Mouse (Mus musculus) central nervous system, embryonic 18 days (tissue): ENCODE results near the gene Ltb4r2. TPM values are rescaled to one million over a fixed set of nuclear protein-coding genes. Genes with fewer than 3 reads are reported as not detected.

Experiments used
- polyA plus RNA-seq: library from polyadenylated mRNA; depleted of rRNA; stranded (reverse); fragments of >200 nt; gene quantifications from 2 replicates; pipeline ENCODE4 v1.2.3, GENCODE M21; 2012; rRNA removed

Ltb4r2 gene
- 0.35 and 0.48 TPM in 2 replicates for polyA plus RNA-seq

GRCm38 (mm10) chr14:55761163-55761562 is at the start of gene Ltb4r2:
Gene Ltb4r2, plus strand, starts transcription at chr14:55761428.

DNA sequence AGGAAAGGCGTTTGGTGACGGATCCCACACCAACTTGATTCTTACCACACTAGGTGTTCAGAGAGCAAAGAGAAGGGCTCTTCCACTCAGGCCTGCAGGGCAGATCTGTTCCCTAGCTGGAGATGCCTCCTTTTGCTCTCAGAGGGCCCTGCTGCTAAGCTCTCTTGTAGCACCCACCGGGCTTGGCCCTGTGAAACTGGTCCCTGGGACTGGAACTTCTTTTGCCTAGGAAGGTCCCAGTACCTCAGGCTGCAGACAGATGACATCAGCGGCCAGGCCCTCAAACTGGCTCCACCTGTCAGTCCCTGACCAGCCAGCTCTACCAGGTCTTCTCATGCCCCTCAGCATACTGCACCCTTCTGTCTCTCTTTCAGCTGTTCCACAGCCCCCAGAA is 47.5 kb upstream of the Ltb4r2 start, which contains the start of gene Tgm1:
Gene Tgm1 (minus strand): TSS at position 198 of the 394 bp plus-strand sequence.

DNA sequence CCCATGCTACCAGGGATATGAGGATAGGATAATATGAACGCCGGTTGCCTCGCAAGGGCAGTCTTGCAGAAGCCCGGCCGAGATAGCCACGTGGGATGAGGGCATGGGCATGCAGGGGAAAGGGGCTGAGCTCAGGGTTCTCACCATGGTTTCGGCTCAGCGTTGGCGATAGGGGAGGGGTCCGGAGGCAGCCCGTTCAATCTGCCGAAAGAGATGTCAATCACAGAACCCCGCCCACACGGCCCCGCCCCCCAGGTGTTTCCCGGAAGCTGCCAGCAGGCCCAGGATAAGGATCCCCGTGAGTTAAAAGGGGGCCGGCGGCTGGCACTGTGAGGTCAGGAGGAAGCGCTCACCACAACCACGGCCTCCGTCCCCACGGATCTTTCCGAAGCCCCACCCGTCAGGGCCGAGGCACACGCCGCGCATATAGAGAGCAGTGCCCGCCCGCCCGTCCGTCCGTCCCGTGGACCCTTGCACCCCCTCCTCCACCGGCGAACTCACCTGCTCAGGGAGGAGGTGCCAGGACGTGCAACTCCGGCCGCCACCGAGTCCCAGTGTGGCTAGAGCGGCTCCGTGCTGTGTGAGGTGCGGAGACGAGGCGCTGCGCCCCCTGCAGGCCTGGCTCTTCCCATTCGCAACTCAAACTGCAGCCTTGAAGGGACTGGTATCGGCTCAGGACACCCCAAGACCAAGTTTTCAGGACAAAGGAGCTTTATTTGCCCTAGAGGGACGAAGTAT is 39.4 kb upstream of the Ltb4r2 start, which contains the start of gene Rabggta:
Gene Rabggta (minus strand): TSS at position 564 of the 738 bp plus-strand sequence.

DNA sequence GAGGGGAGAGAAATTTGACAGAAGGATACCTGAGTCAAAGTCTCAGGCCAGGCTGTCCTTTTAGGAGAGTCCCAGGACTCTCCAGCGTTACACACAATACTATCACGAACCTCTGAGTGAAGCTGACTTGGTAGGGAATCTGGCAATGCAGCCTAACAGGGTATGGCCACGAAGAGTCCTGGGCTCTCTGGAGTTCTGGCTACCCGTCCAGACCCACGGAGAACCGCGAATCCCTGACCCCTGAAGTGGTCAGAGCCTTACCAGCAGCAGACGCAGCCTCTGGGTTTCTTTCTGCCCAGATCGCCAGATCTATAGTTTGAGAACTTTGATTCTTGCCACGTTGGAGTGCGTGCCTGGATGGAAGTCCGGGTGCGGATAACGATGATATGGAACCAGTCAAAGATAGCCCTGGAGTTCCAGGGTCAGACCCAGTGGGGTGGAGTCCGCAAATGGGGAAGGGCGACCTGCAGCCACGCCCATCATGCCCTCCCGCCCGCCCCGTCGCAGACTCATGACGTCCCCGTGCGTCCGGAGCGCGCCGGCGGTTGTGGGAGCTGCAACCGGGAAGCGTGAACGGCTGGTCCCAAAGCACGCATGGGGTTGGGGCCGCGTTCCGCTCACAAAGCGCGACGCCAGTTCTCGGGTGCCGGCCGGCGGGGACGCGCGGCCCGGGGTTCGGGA is 15.9 kb upstream of the Ltb4r2 start, which contains the start of the genes Dhrs1 and Nop9:
Gene Dhrs1 (minus strand): TSS at position 511 of the 681 bp plus-strand sequence.
Gene Nop9 (plus strand): TSS at position 514 of the 681 bp plus-strand sequence.

GRCm38 (mm10) chr14:55758363-55758784 is 2.9 kb upstream of the Ltb4r2 start, which contains the start of gene Cideb:
Gene Cideb, minus strand, starts transcription at chr14:55758458.

DNA sequence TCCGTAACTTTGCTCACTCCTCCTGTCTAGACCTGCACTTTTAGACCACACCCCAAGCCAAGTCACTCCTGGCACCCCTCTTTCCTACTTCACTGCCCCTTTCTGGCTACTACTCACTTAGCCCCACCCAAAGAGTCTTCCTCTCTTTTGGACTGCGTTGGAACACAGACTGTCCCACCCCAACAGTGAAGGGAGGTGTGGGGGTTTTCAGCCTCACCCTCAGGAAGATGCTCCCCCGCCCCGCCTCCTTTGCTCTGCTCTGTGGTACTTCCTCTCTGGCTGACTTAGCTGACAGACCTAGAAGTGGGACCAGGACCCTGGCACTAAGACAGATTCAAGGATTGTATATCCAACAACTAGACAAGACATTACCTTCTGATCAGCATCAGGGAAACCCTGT is 4.5 kb downstream of the Ltb4r2 start, which contains the start of gene Ltb4r1:
Gene Ltb4r1 (plus strand): TSS at position 267 of the 400 bp plus-strand sequence.

DNA sequence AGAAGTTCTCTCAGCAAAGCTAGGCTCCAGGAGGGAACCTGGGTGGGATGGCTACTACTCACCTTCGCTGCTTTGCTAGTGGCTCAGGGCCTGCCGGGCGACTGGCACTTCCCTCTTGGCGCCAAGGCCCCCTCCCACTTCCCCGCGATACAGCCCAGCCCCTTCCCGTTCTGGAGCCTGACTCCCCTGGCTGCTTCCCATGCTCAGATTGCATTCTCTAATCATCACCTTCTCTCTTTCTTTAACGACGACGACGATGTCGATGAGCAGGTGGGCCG is 22.7 kb downstream of the Ltb4r2 start, which contains the start of gene Adcy4:
Gene Adcy4 (minus strand): TSS at position 138 of the 278 bp plus-strand sequence.

DNA sequence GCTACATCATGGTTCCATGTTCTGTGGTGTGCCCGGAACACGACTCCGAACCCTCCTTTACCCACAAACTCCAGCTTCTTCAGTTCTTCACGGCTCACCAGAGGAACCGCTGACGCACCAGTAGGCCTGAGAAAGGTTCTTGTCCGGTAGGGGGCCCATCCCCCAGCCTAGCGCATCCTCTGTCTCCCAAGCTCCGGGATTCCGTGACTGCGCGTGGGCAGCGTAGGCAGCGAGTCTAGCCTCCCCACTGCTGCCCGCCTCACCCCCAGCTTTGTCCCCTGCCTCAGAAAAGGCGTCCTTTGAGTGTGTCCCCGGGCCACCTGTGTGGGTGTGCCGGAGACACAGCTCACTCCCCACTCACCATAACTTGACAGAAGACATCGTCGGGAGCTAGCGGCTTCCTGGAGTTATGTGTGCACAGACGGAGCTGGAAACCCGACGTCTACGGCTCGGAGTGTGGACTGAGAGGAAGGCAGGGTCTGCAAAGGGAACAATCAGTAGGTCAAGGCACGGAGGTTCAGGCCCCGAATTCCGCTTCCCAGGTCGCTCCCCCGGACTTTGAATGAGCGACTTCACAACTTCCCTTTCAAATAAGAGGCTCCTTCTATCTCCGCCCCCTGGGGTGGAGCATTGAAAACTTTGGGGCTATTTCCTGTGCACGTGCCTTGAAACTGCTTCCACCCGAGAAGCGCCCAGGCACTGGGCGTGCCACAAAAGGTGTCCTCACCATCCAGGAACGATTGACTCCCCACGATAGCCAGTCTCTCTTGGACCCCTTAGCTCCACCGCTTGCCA is 27.2 kb downstream of the Ltb4r2 start, which contains the start of gene Ripk3:
Gene Ripk3 (minus strand): TSS at position 610 of the 795 bp plus-strand sequence.

Other genes starting within 250 kb of the Ltb4r2 start
- 0.96 and 1.5 TPM in 2 replicates for gene Nrl, start 236.4 kb upstream of the Ltb4r2 start, polyA plus RNA-seq
- gene Pck2, start 221.2 kb upstream of the Ltb4r2 start, polyA plus RNA-seq, result 22.0 and 24.8 TPM in 2 replicates
- gene Dcaf11, start 201.4 kb upstream of the Ltb4r2 start, polyA plus RNA-seq, result 98.1 and 109 TPM in 2 replicates
- 0.59 TPM in 1 of 2 replicates, not detected in the other for gene A730061H03Rik, start 201.0 kb upstream of the Ltb4r2 start, polyA plus RNA-seq
- 0.08 and 2.9 TPM in 2 replicates for gene Fitm1, start 185.8 kb upstream of the Ltb4r2 start, polyA plus RNA-seq
- gene Psme1, start 183.3 kb upstream of the Ltb4r2 start, polyA plus RNA-seq, result 138 and 140 TPM in 2 replicates
- 43.1 and 47.2 TPM in 2 replicates for gene Emc9, start 176.1 kb upstream of the Ltb4r2 start, polyA plus RNA-seq
- gene Psme2, start 170.3 kb upstream of the Ltb4r2 start, polyA plus RNA-seq, result 76.9 and 77.8 TPM in 2 replicates
- 21.9 and 24.7 TPM in 2 replicates for gene Rnf31, start 169.7 kb upstream of the Ltb4r2 start, polyA plus RNA-seq
- gene Irf9, start 157.9 kb upstream of the Ltb4r2 start, polyA plus RNA-seq, result 24.2 and 30.3 TPM in 2 replicates
- gene Rec8, start 143.4 kb upstream of the Ltb4r2 start, polyA plus RNA-seq, result 17.6 and 22.2 TPM in 2 replicates
- 202 and 205 TPM in 2 replicates for gene Ipo4, start 125.5 kb upstream of the Ltb4r2 start, polyA plus RNA-seq
- gene Gm49378, start 123.5 kb upstream of the Ltb4r2 start, polyA plus RNA-seq, result 5.1 TPM in 2 replicates
- 35.5 and 36.6 TPM in 2 replicates for gene Tm9sf1, start 117.6 kb upstream of the Ltb4r2 start, polyA plus RNA-seq
- 1.2 and 1.4 TPM in 2 replicates for gene Tssk4, start 111.2 kb upstream of the Ltb4r2 start, polyA plus RNA-seq
- gene Mdp1, start 100.9 kb upstream of the Ltb4r2 start, polyA plus RNA-seq, result 49.7 and 51.7 TPM in 2 replicates
- 39.3 and 44.8 TPM in 2 replicates for gene Gmpr2, start 89.5 kb upstream of the Ltb4r2 start, polyA plus RNA-seq
- gene Nedd8, start 89.3 kb upstream of the Ltb4r2 start, polyA plus RNA-seq, result 467 and 498 TPM in 2 replicates
- gene Tinf2, start 79.6 kb upstream of the Ltb4r2 start, polyA plus RNA-seq, result 19.4 and 19.8 TPM in 2 replicates
- 0.31 and 2.6 TPM in 2 replicates for gene Tgm1, start 47.5 kb upstream of the Ltb4r2 start, polyA plus RNA-seq
- 70.1 and 73.0 TPM in 2 replicates for gene Rabggta, start 39.2 kb upstream of the Ltb4r2 start, polyA plus RNA-seq
- gene Dhrs1, start 15.7 kb upstream of the Ltb4r2 start, polyA plus RNA-seq, result 87.8 and 91.7 TPM in 2 replicates
- gene Nop9, start 15.7 kb upstream of the Ltb4r2 start, polyA plus RNA-seq, result 18.7 and 19.3 TPM in 2 replicates
- gene Cideb, start 3.0 kb upstream of the Ltb4r2 start, polyA plus RNA-seq, result 0.88 and 1.0 TPM in 2 replicates
- 0.47 and 0.59 TPM in 2 replicates for gene Ltb4r1, start 4.5 kb downstream of the Ltb4r2 start, polyA plus RNA-seq
- gene Adcy4, start 22.7 kb downstream of the Ltb4r2 start, polyA plus RNA-seq, result 2.7 and 3.0 TPM in 2 replicates
- gene Ripk3, start 27.4 kb downstream of the Ltb4r2 start, polyA plus RNA-seq, result 1.1 and 1.3 TPM in 2 replicates
- 9.2 and 11.3 TPM in 2 replicates for gene Nfatc4, start 61.7 kb downstream of the Ltb4r2 start, polyA plus RNA-seq
- gene Nynrin, start 92.6 kb downstream of the Ltb4r2 start, polyA plus RNA-seq, result 11.6 and 11.8 TPM in 2 replicates
- gene Cbln3, start 123.0 kb downstream of the Ltb4r2 start, polyA plus RNA-seq, result 0.59 and 0.63 TPM in 2 replicates
- 12.2 and 12.4 TPM in 2 replicates for gene Khnyn, start 123.5 kb downstream of the Ltb4r2 start, polyA plus RNA-seq
- gene Sdr39u1, start 138.9 kb downstream of the Ltb4r2 start, polyA plus RNA-seq, result 137 and 138 TPM in 2 replicates
- 1.0 and 3.2 TPM in 2 replicates for gene Cma1, start 183.2 kb downstream of the Ltb4r2 start, polyA plus RNA-seq
- gene Cma2, start 189.6 kb downstream of the Ltb4r2 start, polyA plus RNA-seq, result not detected in 2 replicates